Mouse (Mus musculus): ENCODE results near the gene Ambra1. TPM values are rescaled to one million over a fixed set of nuclear protein-coding genes. Genes with fewer than 3 reads are reported as not detected.
"Not testable (repeated sequence)": the region's sequence is repeated elsewhere in the genome, so short reads cannot be mapped to it uniquely, and the experiment has no call there.

The Ambra1 gene
- total RNA-seq (2021): 37.2 and 41.0 TPM in 2 replicates
- long read RNA-seq, full-length matches to known transcripts: 2 of 15 reads
- long read RNA-seq, partial matches to known transcripts: 8 of 15 reads
- long read RNA-seq, other reads (novel, unspliced or antisense): 5 of 15 reads

DNA sequence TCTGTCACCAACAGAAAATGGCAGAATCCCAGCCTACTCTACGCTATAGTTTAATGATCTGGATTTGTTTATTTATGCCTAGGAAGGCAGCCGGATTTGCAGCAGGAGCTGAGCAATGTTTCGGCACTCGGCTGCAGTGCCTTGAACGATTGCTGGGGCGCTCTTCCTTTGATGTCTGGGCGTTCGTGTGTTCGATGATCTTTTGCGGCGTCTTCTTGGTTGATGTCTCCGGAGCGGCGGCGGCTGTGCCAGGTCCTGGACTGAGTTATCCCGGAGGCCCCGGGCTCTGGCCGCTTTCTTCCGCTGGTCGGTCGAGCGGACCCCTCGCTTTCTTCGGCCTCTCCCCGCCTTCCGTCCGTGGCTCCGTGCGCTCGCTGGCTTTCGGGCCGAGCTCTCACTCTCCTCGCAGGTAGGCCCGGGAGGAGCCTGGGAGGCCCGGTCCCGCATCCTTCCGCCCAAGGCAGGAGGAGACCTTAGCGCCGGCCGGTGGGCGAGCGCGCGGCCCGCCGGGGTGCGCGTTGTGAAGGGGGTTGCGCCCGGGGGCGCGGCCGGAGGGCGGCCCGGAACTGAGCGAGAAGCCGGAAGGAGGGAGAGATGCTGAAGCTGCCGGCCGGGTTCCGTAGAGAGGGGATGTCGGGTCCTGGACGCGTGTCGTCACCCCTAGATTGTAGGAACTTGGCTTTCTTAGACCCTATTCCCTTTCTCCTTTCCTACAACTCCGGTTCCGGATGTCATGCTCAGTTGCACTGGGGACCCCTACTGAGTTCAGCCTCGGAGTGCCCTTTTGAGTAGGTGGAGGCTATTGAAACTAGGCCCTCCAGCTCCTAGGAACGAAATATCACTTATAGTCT, at the start of gene Ambra1:
Gene Ambra1, plus strand, starts transcription at position 164 of the 851 bp plus-strand sequence.
- peak; percentile 76 for DNase-seq

DNA sequence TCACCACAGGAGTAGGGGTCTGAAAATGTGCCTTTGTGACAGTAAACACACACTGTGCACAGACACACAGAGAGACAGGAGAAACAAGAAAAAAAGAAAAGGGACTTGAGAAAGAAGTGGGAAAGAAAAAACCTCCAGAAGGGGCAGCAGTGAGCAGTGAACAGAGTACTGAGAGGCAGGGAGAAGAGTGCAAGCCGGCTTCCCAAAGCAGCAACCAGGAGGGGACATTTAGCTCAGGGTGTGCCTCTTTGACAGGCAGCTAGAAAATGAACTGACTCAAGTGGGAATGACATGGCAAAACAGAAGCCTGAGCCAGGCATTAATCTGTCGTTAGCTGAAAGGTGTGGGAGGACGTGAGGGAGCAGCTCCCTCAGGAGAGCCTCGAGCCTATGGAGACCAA, 47.1 kb upstream of the Ambra1 start:
- no peak for DNase-seq

DNA sequence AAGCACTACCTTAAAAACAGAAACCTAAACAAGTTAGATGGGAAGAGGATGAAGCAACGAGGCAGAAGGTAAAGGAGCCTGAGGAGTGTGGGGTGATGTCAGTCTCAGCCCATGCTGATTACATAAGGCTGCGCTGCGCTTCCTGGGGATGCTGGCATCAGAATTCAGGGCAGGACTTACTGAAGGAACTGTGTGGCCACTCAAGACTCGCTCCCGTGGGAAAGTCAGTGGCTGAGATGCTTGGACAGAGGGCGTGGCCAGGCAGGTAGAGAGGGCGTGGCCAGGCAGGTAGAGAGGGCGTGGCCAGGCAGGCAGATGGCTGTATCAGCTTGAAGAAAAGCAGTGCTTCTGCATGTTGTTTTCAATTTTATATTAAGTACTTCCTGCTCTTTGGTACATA, 46.0 kb upstream of the Ambra1 start:
- no peak for DNase-seq

DNA sequence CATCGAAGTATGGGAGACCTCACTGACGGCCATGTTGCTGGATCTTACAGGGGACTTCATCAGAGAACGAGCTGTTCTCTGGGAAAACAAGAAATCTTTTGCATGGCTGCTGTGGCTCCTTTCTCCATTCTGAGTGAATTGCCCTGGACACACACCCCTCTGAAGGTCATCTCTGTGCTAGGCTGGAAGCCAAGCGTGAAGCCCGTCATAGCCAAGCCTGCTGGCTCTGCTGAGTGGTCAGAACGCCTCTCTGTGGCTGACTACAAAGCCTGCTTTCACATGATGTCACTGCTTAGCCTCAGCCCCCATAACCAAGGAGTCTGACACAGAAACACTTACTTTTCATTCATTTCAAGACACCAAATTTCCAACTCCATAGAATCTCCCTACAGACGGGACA, 40.5 kb upstream of the Ambra1 start:
- DNase-seq: peak; percentile 79

DNA sequence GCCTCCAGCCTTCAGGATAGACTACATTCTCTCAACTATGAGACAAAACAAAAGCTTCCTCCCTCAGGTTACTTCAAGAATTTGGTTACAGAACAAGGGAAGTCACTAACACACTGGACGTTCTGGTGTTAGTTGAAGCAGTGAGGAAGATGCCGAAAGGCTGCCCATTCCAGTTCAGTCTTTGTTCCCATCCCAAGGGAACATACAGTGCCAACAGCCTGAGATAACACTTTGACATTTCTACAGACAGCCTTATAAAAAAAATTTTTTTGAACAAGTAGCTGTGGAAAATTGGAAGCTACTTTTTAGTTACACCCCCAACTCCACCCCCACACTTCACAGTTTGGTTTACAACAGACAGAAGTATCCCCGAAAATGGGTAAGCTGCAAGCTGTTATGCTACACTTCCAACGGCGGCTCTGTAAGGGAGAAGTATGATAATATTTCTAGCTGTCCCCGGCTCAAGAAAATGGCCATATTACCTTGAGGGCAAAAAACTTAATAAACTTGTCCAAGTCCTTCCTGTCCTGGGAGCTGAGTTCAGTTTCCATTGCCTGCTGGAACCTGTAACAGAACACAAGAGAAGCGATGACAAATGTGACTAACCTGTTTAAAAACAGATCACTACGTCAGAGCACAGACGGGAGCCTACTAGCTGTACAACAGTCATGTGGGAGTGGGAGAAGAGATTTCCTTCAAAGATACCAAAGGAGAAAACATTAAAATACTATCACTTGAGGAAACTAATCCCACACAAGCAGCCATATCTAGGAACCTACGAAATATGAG, 34.3 kb upstream of the Ambra1 start:
- no peak for DNase-seq

DNA sequence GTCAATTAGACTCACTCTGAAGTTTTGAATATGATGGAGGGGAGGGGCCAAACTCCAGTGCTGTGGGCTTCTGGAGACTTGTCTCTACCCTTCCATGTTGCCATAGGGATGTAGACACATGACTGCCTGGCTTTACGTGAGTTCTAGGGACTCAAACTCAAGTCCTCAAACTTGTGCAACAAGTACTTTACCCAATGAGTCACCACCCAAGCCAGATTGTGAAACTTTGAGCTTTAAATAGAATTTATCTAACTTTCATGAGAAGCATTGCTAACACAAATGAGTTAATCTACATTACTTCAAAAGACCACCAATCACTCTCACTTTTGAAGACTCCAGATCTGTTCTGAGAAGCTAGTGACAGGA, 33.7 kb upstream of the Ambra1 start:
- DNase-seq: no peak

DNA sequence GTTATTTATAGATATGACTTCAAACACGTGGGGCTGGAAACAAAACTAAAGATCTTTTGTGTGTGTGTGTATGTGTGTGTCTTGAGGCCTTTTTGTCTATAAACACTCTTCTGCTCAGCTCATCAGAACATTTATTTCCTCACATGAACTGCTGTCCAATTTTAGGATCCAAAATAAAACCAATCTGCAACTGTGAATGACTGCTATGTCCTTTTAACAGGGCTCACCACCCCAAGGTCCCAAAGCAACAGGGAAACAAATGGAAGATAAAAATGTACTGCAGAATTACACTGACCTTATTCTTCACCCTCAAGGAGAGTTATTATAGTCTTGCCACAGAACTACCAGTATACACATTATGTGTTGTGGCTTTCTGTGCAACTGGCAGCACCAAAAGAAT, 30.7 kb upstream of the Ambra1 start:
- no peak for DNase-seq

DNA sequence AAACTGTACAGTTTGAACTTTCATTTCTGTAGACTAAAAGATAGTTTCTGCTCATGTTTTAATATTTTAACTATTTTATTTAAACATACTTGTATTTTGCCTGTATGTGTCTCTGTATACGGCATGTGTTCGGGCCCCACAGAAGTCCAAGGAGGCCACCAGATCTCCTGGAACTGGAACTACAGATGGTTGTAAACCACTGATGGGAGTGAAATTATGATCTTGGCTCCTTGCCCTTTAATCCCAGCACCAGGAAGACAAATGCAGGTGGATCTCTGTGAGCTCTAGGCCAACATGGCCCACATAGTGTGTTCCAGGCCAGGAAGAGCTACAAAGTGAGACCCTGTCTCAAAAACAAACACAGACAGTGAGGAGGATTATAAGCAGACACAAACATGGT, 28.6 kb upstream of the Ambra1 start:
- no peak for DNase-seq

DNA sequence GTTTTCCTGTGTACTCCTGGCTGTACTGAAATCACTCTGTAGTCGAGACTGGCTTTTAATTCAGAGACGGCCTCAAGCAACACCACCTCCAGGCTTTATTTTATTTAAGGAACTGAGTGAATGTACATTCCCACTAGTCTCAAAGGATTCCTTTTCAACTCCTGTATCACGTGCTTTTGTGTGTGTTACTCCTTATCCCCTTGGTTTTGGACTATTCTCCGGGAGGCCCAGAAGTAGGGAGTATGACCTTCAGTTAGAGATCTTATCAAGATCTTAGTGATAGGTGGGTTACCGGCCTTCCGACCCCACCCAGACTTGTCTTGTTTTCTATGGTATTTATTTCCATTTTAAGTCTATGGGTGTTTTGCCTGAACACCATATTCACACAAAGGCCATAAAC, 24.2 kb upstream of the Ambra1 start:
- no peak for DNase-seq

DNA sequence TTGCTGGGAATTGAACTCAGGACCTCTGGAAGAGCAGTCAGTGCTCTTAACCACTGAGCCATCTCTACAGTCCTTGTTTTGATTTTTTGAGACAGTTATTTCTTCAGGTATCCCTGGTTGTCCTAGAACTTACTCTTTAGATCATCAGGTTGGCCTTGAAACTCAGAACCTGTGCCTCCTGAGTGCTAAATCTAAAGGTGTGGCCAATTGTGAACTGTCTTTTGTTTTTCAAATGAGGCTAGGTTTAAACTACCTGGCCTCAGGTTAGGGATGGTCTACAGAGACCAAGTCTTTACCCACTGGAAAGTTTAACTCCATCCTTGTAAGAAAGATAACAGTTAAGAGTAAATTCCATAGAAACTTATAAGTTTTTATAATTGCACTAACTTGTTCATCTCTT, 23.5 kb upstream of the Ambra1 start:
- DNase-seq: no peak

DNA sequence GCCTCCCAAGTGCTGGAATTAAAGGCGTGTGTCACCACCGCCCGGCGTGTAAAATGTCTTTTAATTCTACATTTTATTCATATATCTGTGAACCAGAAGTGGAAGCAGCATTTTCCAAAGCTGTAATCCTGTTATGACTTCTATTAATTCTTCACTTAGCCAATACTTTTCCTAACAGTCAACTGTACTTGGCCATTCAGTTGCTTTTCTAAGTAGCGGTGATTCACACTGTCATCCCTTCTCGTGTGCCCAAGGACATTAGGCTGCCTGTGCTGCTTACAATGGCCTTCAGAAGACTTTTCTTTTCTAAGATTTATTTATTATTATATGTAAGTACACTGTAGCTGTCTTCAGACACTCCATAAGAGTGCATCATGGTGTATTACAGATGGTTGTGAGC, 21.6 kb upstream of the Ambra1 start:
- no peak for DNase-seq

DNA sequence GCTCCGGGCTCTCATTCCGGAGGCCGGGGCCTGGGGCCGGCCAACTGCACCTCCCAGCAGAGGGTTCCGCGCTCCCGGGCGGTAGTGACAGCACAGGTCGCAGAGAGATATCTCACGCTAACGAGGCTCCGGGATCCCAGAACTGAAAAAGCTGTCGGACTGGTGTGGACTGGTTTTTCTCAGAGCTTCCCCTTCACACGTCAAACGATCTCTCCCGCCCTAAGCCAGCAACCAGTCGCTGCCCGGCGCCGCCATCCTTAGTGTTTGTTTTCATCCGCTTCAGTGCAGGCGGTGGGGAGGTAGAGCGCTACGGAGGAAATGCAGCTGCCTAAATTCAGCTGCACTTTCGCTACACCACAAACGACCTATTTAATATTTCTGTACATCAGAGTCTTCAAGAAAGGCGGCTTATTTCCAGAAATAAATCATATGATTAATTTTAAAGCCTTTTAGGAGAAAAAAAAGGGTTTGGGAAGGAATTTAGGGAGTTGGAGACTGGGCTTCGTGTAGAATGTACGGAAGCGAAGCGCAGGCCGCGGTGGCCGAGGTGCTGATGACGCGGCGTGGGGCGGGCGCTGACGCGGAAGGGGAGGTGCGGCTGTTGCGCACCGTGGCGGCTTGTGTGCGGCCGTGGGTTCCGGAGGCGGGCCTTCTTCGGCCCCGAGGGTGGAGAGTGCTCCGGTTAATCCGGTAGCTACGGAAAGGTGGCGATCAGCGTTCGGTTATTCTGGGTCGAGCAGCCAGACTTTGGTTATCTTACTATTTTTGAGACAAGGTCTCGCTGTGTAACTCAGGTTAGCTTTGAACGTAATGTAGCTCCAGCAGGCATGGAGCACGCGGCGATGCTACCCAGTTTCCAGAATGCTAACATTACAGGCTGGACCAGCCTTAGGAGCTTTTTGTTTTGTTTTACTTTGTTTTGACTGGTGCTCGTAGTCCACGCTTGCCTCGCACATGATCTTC, 19.4 kb upstream of the Ambra1 start, which contains the start of the genes Atg13 and Harbi1:
Gene Atg13, minus strand, starts transcription at position 305 of the 963 bp plus-strand sequence.
Gene Harbi1, plus strand, starts transcription at position 581 of the 963 bp plus-strand sequence.
- DNase-seq: peak; percentile 95

DNA sequence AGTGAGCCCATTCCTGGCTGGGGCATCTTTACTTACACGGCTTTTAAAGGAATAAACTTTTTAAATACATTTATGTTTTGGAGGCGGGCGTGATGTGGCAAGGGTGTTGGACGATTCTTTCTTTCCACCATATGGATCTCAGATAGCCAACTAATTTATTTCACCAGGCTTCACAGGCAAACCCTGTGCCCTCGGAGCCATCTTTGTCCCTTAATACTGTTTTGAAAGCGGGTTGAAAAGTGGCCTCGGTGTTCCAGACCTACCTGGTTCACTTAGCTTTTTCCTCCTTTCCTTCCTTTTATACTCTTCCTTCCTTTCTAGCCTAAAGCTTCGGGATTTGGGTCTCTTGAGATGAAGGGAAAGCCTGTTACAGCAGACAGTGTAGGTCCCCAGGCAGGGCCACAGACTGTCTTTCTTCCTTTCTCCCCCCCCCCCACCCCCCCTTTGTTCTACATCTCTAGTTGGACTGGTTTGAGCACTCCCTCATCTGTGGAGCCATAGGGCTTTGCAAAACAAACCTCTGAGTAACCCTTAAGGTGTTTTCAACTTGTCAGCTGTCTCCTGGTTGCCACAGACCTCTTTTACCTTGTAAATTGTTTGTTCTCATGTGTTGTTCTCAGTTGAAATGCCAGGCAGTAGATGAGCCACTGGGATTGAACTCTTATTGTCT, 18.5 kb upstream of the Ambra1 start:
- DNase-seq: no peak

DNA sequence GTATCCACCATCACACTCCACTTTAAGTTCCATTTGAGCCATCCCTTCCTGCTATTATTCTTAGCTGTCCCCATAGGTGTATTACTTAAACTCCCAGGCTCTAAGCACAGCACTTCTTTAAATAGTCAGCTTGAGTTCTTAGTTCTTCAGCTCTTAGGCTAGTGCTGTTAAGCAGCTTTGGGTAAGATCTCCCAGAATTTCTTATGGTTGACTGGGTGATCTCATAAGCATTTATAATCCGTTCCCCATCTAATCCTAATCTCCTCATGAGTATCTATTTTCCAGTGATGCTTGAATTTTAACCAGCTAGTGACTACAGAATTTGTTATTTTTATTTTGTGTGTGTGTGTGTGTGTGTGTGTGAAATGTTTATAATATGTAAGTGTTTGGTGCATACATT, 15.0 kb upstream of the Ambra1 start:
- no peak for DNase-seq

DNA sequence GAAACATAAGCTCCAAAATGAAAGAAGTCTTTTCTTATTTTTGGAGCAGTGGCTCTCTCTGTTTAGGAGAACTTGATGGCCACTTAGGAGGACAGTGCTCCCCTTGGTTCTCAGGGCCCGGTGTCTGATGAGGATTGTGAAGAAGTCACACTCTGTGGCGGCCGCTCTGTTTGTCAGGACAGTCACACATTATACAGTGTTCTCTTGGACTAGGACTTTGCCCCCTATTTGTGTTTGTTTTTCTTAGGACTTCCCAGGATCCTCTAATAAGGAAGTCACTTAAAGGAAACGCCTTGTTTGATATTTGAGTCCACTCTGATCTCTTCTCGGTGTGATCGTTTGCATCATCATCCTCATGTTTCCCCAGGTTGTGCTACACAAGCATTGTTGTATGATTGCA, 11.7 kb upstream of the Ambra1 start:
- no peak for DNase-seq

DNA sequence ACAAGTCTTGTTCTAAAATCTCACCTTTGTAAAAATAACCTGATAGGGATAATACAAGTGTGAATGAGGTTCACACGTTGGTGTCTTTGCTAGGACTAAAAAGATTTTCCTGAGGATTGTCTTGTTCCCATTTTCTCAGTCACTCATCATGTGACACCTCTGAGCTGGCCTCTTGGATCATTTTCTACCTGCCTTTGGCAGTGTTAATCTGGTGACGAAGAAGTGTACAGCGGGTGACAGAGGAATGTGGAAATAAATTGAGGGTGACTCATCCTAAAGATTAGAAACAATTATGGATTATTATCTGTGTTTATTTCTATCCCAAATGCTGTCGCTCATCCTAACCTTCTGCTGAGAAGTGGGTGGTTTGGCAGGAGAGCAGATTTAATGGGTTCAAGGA, 6.6 kb upstream of the Ambra1 start:
- no peak for DNase-seq

DNA sequence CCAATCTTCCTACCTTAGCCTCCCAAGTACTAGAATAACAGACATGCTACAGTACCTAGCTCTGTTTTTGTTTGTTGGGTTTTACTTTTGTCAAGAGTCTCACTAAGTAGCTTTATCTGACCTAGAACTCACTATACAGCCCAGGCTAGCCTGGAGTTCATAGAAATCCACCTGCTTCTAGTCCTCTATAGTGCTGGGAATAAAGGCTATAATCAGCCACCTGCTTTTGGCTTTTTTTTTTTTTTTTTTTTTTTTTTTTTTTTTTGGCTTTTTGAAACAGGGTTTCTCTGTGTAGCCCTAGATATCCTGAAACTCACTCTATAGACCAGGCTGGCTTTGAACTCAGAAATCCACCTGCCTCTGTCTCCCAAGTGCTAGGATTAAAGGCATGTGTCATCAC, 6.0 kb upstream of the Ambra1 start:
- DNase-seq: no peak

DNA sequence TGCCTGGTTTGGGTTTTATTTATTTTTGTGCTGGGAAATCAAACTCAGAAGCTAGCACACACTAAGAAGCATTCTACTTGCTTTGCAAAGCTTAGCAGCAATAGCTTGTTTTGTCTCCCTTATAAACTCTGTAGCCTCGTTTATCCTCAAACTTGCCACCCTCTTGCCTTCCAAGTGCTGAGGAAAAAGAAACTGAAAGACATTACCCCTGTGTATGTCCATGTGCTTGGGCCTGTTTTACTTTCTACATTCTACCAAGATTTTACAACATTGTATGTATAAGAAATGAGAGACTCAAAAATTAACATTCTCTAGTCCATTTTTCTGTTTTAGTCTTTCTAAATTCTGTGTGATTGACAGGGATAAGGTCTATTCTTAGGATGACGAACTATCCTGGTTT, 5.2 kb upstream of the Ambra1 start:
- DNase-seq: no peak

DNA sequence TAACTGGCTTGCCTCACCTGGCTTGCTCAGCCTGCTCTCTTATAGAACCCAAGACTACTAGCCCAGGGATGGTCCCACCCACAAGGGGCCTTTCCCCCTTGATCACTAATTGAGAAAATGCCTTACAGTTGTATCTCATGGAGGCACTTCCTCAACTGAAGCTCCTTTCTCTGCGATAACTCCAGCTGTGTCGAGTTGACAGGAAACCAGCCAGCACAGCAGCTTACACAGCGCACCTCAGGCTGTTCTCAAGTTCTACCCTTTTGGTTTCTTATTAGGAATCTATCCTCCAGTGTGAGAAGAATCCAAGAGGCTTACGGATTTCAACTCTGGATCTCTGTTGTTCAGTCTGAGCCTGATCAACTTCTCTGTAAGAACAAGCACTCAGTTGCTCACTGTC, 4.5 kb upstream of the Ambra1 start:
- not testable (repeated sequence) for DNase-seq

DNA sequence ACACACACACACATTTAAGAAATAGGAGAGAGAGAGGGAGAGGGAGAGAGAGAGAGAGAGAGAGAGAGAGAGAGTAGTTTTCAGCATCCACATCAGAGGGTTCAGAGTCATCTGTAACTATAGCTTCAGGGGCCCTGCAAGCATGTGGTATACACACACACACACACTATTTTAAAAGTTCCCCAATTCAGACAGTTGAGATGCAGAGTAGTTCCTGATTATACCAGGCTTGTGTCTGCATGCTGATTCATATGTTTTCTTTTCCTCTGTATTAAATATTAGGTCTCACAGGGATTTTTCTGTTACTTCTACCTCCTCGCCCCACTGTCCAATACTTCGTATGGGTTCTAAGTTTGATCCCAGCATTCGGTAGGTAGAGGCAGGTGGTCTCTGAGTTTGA, 2.9 kb upstream of the Ambra1 start:
- no peak for DNase-seq

DNA sequence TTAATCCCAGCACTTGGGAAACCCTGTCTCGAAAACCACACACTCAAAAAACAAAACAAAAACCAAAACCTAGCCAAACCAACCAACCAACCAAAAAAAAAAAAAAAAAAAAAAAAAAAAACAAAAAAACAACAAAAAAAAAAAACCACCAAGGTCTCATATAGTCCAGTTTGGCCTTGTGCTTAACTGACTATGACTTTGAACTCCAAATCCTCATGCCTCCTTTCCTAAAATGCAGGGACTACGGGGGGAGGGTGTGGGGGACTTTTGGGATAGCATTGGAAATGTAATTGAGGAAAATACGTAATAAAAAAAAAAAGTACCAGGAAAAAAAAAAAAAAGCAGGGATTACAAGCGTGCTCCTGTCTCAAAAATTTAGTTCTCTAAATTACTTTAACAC, 363 bp upstream of the Ambra1 start:
- DNase-seq: no peak

DNA sequence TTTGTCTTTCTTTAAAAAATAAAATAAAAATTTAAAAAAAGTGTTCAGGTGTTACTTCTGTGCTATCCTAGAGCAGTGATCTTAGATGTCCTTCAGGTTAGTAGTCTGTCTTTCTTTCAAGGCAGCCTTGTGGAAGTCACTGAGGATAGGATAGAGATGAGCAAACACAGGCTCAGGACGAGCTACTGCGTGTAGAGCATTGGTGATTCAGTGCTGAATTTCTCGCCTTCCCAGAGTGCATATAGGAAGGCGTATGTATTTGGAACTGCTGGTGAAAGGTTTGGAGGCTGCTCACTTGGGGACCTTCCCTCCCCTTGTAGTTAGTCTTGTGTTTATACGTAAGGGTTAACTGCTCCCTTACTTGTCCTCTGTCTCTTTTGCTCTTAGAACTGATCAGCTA, 5.3 kb downstream of the Ambra1 start:
- peak; percentile 15 for DNase-seq
